Mouse (Mus musculus): ENCODE measurements around the gene Mecom. TPM values are rescaled to one million over a fixed set of nuclear protein-coding genes. Genes with fewer than 3 reads are reported as not detected.
"Not testable (repeated sequence)": the region's sequence is repeated elsewhere in the genome, so short reads cannot be mapped to it uniquely, and the experiment has no call there.

Mecom gene
- polyA plus RNA-seq, 1 experiment from 2014 or later = 57.4 TPM

- no peak for ATAC-seq (ENCODE audit: insufficient read depth, low FRiP score)
- H3K4me1 ChIP-seq (ENCODE audit: control insufficient read depth, insufficient read depth, low read length) = peaks cover 8% of the 10 kb centered on the region
- whole genome bisulfite sequencing = 53% methylated on average over 12 of the region's 12 CpGs
- H3K9ac ChIP-seq (ENCODE audit: low read length) = no peak overlapping the region
- no peaks in the 10 kb centered on the region for H3K27me3 ChIP-seq (ENCODE audit: control insufficient read depth, insufficient read depth, low read length)
- H3K4me3 ChIP-seq (replicated peaks; ENCODE audit: low read length) = no peak overlapping the region
- no peak overlapping the region for H3K4me2 ChIP-seq (ENCODE audit: low read depth, low read length)
- no peaks in the 10 kb centered on the region for H3K9me3 ChIP-seq (replicated peaks; ENCODE audit: control insufficient read depth, low read length)
- no peaks in the 10 kb centered on the region for H3K36me3 ChIP-seq (ENCODE audit: control insufficient read depth, insufficient read depth, low read length)
- no peak overlapping the region for H3K27ac ChIP-seq (ENCODE audit: low read length)
These were observed 319.7 kb downstream of the Mecom start for GRCm38 (mm10) chr3:30227964-30228670.

GRCm38 (mm10) chr3:30226928-30227370 is 320.9 kb downstream of the Mecom start:
- peak; percentile 40; the same call in 1 of the 2 replicates for ATAC-seq (ENCODE audit: insufficient read depth, low FRiP score)
- WGBS = 46% methylated on average over 13 of the region's 13 CpGs
- H3K27me3 ChIP-seq (ENCODE audit: control insufficient read depth, insufficient read depth, low read length) = no peaks in the 10 kb centered on the region
- H3K4me3 ChIP-seq (replicated peaks; ENCODE audit: low read length) = no peak overlapping the region
- no peaks in the 10 kb centered on the region for H3K9me3 ChIP-seq (replicated peaks; ENCODE audit: control insufficient read depth, low read length)
- no peak overlapping the region for H3K4me2 ChIP-seq (ENCODE audit: low read depth, low read length)
- H3K36me3 ChIP-seq (ENCODE audit: control insufficient read depth, insufficient read depth, low read length) = no peaks in the 10 kb centered on the region
- H3K9ac ChIP-seq (ENCODE audit: low read length) = no peak overlapping the region
- no peak overlapping the region for H3K27ac ChIP-seq (ENCODE audit: low read length)
- H3K4me1 ChIP-seq (ENCODE audit: control insufficient read depth, insufficient read depth, low read length) = peaks cover 8% of the 10 kb centered on the region

DNA sequence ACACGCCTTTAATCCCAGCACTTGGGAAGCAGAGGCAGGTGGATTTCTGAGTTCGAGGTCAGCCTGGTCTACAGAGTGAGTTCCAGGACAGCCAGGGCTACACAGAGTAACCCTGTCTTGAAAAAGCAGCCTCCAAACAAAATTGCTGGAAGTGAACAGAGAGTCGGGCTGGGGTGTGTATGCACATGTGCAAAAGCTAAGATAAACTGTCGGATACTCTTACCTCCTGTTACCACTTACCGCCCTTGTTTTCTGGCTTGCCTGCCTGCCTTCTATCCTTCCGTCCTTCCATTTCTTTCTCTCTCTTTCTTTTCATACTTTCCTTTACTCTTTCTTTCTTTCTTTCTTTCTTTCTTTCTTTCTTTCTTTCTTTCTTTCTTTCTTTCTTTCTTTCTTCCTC is 322.6 kb downstream of the Mecom start:
- not testable (repeated sequence) for ATAC-seq (ENCODE audit: insufficient read depth, low FRiP score)
- 69% methylated on average over 6 of the region's 6 CpGs for WGBS

DNA sequence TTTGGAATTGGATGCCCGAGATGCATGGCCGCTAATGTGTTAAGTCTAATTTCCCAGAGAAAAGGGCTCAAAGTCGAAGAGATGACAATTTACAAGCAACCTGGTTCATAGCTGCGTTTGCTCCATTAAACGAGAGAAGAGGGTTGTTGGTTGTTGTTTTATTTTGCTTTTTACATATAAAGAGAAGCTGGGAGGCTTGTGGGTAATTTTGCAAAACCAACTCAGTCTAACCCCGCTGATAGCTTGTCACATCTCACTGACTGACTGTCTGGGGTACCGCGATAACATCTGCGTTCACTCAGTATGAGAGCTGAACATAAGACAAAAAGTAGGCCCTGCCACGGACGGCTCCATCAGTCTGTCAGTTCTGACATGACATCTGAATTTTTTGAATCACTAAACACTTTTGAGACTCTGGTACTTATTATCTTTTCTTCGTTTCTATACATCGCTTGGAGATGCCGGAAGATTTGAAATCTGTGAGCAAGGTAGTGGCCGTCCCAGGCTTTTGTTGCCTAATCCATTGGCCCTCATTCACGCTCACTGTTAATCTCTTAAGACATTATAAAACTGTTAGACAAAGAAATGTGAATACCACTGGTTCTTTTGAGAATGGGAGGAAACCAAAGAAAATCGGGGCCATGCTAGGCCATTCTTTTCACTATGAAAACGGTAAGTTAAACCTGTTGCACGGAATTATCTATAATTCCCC is 327.0 kb downstream of the Mecom start:
- no peak for ATAC-seq (ENCODE audit: insufficient read depth, low FRiP score)
- peaks cover 13% of the 10 kb centered on the region for H3K4me1 ChIP-seq (ENCODE audit: control insufficient read depth, insufficient read depth, low read length)
- 75% methylated on average over 19 of the region's 19 CpGs for WGBS

More for the DNA sequence above, 322.6 kb downstream of the Mecom start:
- not testable (repeated sequence) for H3K27ac ChIP-seq (ENCODE audit: low read length); H3K4me2 ChIP-seq (ENCODE audit: low read depth, low read length); H3K4me3 ChIP-seq (replicated peaks; ENCODE audit: low read length); H3K4me1 ChIP-seq (ENCODE audit: control insufficient read depth, insufficient read depth, low read length); H3K9ac ChIP-seq (ENCODE audit: low read length); H3K9me3 ChIP-seq (replicated peaks; ENCODE audit: control insufficient read depth, low read length); H3K27me3 ChIP-seq (ENCODE audit: control insufficient read depth, insufficient read depth, low read length); H3K36me3 ChIP-seq (ENCODE audit: control insufficient read depth, insufficient read depth, low read length)

GRCm38 (mm10) chr3:30219891-30220290 is 327.9 kb downstream of the Mecom start:
- Histone ChIP-seq H3K36me3 (ENCODE audit: control insufficient read depth, insufficient read depth, low read length) (no peaks in the 10 kb centered on the region), H3K4me1 (ENCODE audit: control insufficient read depth, insufficient read depth, low read length) (peaks cover 13% of the 10 kb centered on the region), H3K4me2 (ENCODE audit: low read depth, low read length) (peak overlapping the region; percentile 52), H3K4me3 (replicated peaks; ENCODE audit: low read length) (peak overlapping the region; percentile 29), H3K27ac (ENCODE audit: low read length) (peak overlapping the region; percentile 11; the same call in 1 of the 2 replicates), H3K9me3 (replicated peaks; ENCODE audit: control insufficient read depth, low read length) (no peaks in the 10 kb centered on the region), H3K9ac (ENCODE audit: low read length) (no peak overlapping the region), H3K27me3 (ENCODE audit: control insufficient read depth, insufficient read depth, low read length) (no peaks in the 10 kb centered on the region)
- no peak for ATAC-seq (ENCODE audit: insufficient read depth, low FRiP score)
- 50% methylated on average over 8 of the region's 8 CpGs for WGBS

More for the DNA sequence above, 327.0 kb downstream of the Mecom start:
- Histone ChIP-seq H3K36me3 (ENCODE audit: control insufficient read depth, insufficient read depth, low read length) (no peaks in the 10 kb centered on the region), H3K4me3 (replicated peaks; ENCODE audit: low read length) (no peak overlapping the region), H3K27ac (ENCODE audit: low read length) (no peak overlapping the region), H3K4me2 (ENCODE audit: low read depth, low read length) (no peak overlapping the region), H3K9me3 (replicated peaks; ENCODE audit: control insufficient read depth, low read length) (no peaks in the 10 kb centered on the region), H3K27me3 (ENCODE audit: control insufficient read depth, insufficient read depth, low read length) (no peaks in the 10 kb centered on the region), H3K9ac (ENCODE audit: low read length) (no peak overlapping the region)

DNA sequence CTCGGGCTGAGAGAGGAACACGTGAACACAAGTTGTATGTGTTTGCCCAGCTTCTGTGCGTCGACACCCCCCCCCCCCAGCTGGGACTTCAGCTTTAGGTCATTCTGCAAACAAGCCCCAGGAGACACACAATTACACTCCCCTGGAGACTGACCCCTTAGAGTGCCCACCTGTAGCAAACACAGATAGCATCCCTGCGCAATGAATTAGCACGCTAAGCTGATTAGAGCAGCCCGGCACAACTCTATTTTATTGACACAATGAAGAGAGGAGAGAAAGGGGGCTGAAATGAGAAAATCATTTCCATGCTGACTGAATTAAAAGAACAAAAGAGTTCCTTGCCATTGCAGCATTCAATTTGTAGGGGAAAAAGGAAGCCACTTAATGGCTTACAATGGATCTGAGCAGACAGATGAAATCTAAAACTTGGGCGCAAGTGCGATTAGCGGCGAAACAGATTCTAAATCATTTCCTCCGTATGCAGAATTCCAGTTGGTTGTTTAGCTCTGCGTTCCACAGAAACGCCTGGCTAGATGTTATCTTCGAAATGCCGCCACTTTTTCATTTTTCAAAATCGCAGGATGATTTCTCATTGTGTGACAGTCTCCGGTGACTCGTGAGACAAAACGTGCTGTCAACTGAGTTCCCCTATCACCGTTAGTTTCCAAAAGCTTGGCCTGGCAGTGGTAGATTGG is 328.5 kb downstream of the Mecom start:
- ATAC-seq (ENCODE audit: insufficient read depth, low FRiP score) = peak; percentile 80; the same call in 1 of the 2 replicates
- peak overlapping the region; percentile 32; the same call in 1 of the 2 replicates for H3K9ac ChIP-seq (ENCODE audit: low read length)

GRCm38 (mm10) chr3:30214607-30215006 is 333.2 kb downstream of the Mecom start:
- Histone ChIP-seq H3K4me3 (replicated peaks; ENCODE audit: low read length) (no peak overlapping the region), H3K4me2 (ENCODE audit: low read depth, low read length) (no peak overlapping the region), H3K9me3 (replicated peaks; ENCODE audit: control insufficient read depth, low read length) (no peaks in the 10 kb centered on the region), H3K9ac (ENCODE audit: low read length) (no peak overlapping the region), H3K36me3 (ENCODE audit: control insufficient read depth, insufficient read depth, low read length) (no peaks in the 10 kb centered on the region), H3K27ac (ENCODE audit: low read length) (no peak overlapping the region), H3K4me1 (ENCODE audit: control insufficient read depth, insufficient read depth, low read length) (peaks cover 20% of the 10 kb centered on the region), H3K27me3 (ENCODE audit: control insufficient read depth, insufficient read depth, low read length) (no peaks in the 10 kb centered on the region)
- 63% methylated on average over 4 of the region's 4 CpGs for WGBS
- no peak for ATAC-seq (ENCODE audit: insufficient read depth, low FRiP score)

More for the DNA sequence above, 328.5 kb downstream of the Mecom start:
- Histone ChIP-seq H3K27ac (ENCODE audit: low read length) (peak overlapping the region; percentile 49), H3K4me1 (ENCODE audit: control insufficient read depth, insufficient read depth, low read length) (peaks cover 13% of the 10 kb centered on the region), H3K36me3 (ENCODE audit: control insufficient read depth, insufficient read depth, low read length) (no peaks in the 10 kb centered on the region), H3K9me3 (replicated peaks; ENCODE audit: control insufficient read depth, low read length) (no peaks in the 10 kb centered on the region), H3K4me3 (replicated peaks; ENCODE audit: low read length) (peak overlapping the region; percentile 29), H3K27me3 (ENCODE audit: control insufficient read depth, insufficient read depth, low read length) (no peaks in the 10 kb centered on the region), H3K4me2 (ENCODE audit: low read depth, low read length) (peak overlapping the region; percentile 52)
- 13% methylated on average over 21 of the region's 21 CpGs for WGBS

- ATAC-seq (ENCODE audit: insufficient read depth, low FRiP score) = no peak
- H3K4me1 ChIP-seq (ENCODE audit: control insufficient read depth, insufficient read depth, low read length) = peaks cover 13% of the 10 kb centered on the region; the same call in 1 of the 2 replicates
These were observed 334.2 kb downstream of the Mecom start for GRCm38 (mm10) chr3:30213540-30214170.

More at GRCm38 (mm10) chr3:30213540-30214170, 334.2 kb downstream of the Mecom start:
- no peak overlapping the region for H3K9ac ChIP-seq (ENCODE audit: low read length)
- 34% methylated on average over 7 of the region's 7 CpGs for WGBS
- no peak overlapping the region for H3K27ac ChIP-seq (ENCODE audit: low read length)
- H3K27me3 ChIP-seq (ENCODE audit: control insufficient read depth, insufficient read depth, low read length) = no peaks in the 10 kb centered on the region
- H3K4me2 ChIP-seq (ENCODE audit: low read depth, low read length) = no peak overlapping the region
- H3K36me3 ChIP-seq (ENCODE audit: control insufficient read depth, insufficient read depth, low read length) = no peaks in the 10 kb centered on the region
- no peak overlapping the region for H3K4me3 ChIP-seq (replicated peaks; ENCODE audit: low read length)
- no peaks in the 10 kb centered on the region for H3K9me3 ChIP-seq (replicated peaks; ENCODE audit: control insufficient read depth, low read length)

All from stomach, embryonic 16.5 days (tissue).